Mouse (Mus musculus): ENCODE measurements at regions not wholly inside any gene's neighbourhood (a gene's known extent, or its start where the extent isn't known, plus 50 kb on each side); places are given as distances from the start of the nearest gene placed in this dataset.

DNA sequence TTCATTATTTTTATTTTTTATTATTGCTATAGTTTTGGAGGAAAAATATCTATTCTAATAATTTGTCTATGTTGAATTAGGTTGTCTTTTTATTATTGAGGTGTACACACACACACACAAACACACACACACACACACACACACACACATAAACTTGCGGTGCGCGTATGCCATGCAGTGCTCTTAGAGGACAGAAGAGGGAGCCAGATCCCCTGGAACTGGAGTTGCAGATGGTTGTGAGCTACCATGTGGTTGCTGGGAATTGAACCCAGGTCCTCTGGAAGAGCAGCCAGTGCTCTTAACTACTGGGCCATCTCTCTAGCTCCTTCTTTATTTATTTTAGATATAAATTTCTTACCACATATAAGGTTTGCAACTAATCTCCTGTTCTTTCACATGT, 206.0 kb downstream of the Opa1 start:
- DNase-seq (ENCODE audit: low spot score in 2 of 2), result no peak
- intact Hi-C loops (cut with DNase I), result no loop called here

- intact Hi-C loops (cut with DNase I), result no loop called here
Observed at GRCm38 (mm10) chr16:29786540-29786939, 207.4 kb downstream of the Opa1 start.

GRCm38 (mm10) chr16:29787633-29788511, 208.7 kb downstream of the Opa1 start:
- DNase-seq (ENCODE audit: low spot score in 2 of 2), result no peak
- intact Hi-C loops (cut with DNase I), result no loop called here

More at GRCm38 (mm10) chr16:29786540-29786939, 207.4 kb downstream of the Opa1 start:
- DNase-seq (ENCODE audit: low spot score in 2 of 2), result no peak

DNA sequence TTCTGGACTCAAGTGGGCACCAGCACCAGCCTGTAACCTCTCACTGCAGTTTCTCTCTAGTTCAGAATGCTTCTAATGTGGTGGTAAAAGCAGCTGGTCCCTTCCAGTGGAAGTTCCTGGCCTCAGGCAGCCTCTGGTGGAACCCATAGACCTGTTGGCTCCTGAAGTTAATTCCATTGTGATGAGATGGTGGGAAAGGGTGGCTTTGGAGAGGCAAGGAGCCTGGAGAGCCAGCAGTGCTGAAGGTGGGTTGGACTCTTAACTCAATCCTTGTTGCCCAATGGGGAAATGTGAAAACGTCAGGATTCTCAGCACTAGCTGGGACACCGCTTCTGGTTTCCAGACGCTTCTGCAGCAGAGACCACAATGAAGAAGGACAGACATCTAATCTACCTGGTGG, 210.9 kb downstream of the Opa1 start:
- DNase-seq (ENCODE audit: low spot score in 2 of 2), result no peak
- intact Hi-C loops (cut with DNase I), result no loop called here

DNA sequence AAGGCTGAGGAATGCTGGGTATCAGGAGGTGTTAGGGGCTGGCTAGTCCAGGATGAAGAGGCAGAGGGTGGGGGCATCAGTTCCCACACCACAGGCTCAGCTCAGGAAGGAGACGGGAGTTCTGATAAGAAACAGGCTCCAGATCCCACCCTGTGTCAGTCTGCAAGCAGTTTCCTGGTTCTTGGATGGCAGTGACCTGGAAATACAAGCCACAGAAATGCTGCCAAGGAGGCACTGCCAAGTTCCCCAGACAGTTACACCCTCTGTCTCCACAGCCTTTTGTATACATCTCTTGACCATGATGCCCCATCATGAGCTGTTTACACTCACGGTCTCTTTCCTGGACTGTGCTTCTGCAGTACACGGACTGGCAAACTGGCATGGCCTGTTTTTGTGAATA, 220.1 kb downstream of the Opa1 start:
- intact Hi-C loops (cut with DNase I), result no loop called here
- no peak for DNase-seq (ENCODE audit: low spot score in 2 of 2)

- DNase-seq (ENCODE audit: low spot score in 2 of 2), result no peak
- intact Hi-C loops (cut with DNase I), result no loop called here
Observed at GRCm38 (mm10) chr16:29799893-29800292, 220.8 kb downstream of the Opa1 start.

- intact Hi-C loops (cut with DNase I), result no loop called here
- no peak for DNase-seq (ENCODE audit: low spot score in 2 of 2)
Observed at GRCm38 (mm10) chr16:29800457-29800856, 221.3 kb downstream of the Opa1 start.

DNA sequence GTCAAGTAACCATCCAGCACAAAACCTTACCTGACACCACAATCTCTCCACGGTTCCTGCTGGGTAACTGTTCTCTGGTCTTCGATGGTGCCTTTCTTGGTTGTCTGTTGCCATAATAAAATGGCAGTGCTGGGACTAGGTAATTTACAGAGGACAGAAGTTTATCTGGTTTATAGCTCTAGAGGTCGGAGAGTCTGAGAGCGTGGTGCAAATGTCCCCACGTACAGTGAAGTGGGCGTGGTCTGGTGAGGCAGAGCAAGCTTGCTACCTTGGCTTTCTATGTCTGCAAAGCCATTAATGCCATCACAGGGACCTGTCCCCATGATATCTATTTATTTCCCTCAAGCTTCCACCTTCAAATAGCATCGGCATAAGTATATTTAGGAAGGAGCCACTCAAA, 223.0 kb downstream of the Opa1 start:
- intact Hi-C loops (cut with DNase I), result no loop called here
- DNase-seq (ENCODE audit: low spot score in 2 of 2), result no peak

DNA sequence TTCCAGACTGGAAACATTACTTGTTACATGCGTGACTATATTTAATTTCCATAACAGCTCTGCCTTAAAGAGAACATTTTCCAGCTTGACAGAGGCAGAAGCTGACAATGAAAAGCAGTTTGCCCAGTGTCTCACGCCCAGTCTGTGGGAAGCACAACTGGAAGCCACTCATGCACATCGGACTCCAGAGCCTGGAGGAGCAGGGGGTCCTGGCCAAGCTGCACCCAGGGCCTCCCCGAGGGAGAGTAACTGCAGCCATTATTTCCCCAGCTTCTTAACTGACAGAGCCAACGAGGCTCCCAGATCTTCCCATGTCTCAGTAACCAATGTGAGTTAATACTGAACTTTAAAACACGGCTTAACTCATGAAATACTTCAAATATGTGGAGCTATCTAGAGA, 223.5 kb downstream of the Opa1 start:
- intact Hi-C loops (cut with DNase I), result no loop called here
- no peak for DNase-seq (ENCODE audit: low spot score in 2 of 2)

- intact Hi-C loops (cut with DNase I), result no loop called here
Observed at GRCm38 (mm10) chr16:29807859-29808258, 228.7 kb downstream of the Opa1 start.

DNA sequence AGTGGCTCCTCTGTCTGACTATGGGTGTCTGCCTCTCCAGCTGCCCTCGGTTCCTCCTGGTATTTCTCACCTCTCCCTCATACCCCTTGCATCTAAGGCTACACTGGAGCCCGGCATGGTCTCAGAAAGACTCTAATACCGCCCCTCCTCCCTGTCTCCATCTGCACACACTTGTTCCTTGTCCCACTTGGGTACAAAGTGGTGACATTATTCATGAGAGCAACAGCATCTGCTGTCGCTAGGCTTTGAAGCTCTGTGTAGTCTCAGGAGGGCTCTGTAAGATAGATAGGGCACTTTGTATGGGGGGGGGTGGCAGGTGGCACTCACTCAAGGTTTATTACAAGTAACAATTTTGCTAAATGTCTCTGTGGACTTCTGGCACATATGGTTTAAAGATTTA, 229.7 kb downstream of the Opa1 start:
- no peak for DNase-seq (ENCODE audit: low spot score in 2 of 2)
- intact Hi-C loops (cut with DNase I), result no loop called here

More at GRCm38 (mm10) chr16:29807859-29808258, 228.7 kb downstream of the Opa1 start:
- DNase-seq (ENCODE audit: low spot score in 2 of 2), result no peak

DNA sequence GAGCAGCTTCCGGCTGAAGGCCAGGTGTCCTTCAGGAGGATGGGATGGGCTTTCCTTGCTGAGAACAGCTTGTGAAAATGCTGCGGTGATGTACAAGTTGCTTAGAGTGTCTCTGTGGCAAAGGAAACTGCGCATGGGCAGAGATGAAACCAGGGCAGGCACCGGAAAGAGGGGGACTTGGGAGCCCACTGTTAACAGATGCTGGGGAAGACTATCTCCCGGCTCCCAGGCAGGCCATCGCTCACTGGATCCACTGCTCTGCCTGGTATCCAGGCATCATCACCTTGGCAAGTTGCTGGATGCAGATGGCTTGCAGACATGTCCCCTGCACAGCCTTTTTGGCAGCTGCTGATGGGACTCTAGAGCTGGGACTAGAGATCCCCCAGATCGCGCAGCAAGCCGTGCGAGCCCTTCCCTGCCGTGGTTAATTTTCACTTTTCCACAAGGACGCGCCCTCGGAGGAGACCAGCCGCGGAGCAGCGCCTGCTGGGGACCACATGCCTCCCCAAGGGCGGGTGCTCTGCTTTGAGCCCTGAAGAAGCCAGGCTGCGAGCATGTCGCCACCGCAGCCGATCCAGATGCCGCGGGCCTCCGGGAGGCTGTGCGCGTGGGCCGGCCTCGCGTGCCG, 234.4 kb downstream of the Opa1 start:
- intact Hi-C loops (cut with DNase I), result loop anchor here (1.0 kb wide), 1 partner anchor 253 kb away; no protein-coding TSS in a partner anchor

DNA sequence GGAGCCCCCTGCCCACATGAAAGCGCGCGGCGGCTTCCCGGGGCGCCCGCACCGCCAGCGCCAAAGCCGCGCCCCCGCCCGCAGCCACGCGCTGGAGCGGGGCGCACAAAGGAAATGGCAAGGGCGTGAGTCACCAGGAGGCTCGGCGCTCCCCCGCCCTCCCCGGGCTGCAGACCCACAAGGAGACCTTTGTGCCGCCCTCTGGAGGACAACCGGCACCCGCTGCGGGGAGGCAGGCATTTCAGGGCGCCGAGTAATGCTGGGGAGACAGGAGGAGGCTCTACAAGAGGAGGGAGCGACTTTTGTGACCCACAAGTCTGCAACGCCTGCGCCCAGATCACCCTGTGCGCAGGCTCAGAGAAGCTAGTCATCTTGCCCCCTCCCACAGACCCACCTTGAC, 234.9 kb downstream of the Opa1 start:
- intact Hi-C loops (cut with DNase I), result no loop called here
- peak; percentile 78 to 79 for DNase-seq (ENCODE audit: low spot score in 2 of 2)

More for the DNA sequence above, 234.4 kb downstream of the Opa1 start:
- peak; percentile 62 to 83 for DNase-seq (ENCODE audit: low spot score in 2 of 2)

DNA sequence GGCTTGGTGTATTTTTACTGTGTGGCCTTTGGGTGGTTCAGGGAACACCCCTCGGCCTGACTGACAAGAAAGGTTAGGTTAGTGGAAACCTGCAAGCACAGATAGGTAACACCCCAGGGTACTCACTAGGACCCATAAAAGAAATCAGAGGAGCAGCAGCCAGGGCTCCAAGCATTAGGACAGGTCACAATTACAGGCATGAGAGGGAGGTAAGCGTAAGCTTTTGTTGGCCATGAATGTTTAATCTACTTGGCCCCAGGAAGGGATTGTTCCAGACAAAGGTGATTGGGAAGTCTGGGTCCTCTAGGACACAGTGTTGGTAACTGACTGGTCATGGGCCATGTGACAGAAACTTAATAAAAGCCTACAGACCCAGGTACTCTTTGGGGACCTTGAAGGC, 235.5 kb downstream of the Opa1 start:
- intact Hi-C loops (cut with DNase I), result loop anchor here (5.0 kb wide), 2 partner anchors 143 to 193 kb away; no protein-coding TSS in a partner anchor
- no peak for DNase-seq (ENCODE audit: low spot score in 2 of 2)

- intact Hi-C loops (cut with DNase I), result loop anchor here (5.0 kb wide), 2 partner anchors 142 to 192 kb away; no protein-coding TSS in a partner anchor
- peak in 1 of 2 experiments; percentile 27 for DNase-seq (ENCODE audit: low spot score in 2 of 2)
Observed at GRCm38 (mm10) chr16:29815200-29815599, 236.1 kb downstream of the Opa1 start.

- no peak for DNase-seq (ENCODE audit: low spot score in 2 of 2)
- intact Hi-C loops (cut with DNase I), result loop anchor here (2.0 to 5.0 kb wide), 4 partner anchors 43 to 192 kb away; no protein-coding TSS in a partner anchor
Observed at GRCm38 (mm10) chr16:29815632-29816337, 236.7 kb downstream of the Opa1 start.

- intact Hi-C loops (cut with DNase I), result loop anchor here (1.0 to 5.0 kb wide), 6 partner anchors 44 to 250 kb away; no protein-coding TSS in a partner anchor
- peak; percentile 85 to 96 for DNase-seq (ENCODE audit: low spot score in 2 of 2)
Observed at GRCm38 (mm10) chr16:29816681-29817369, 237.7 kb downstream of the Opa1 start.

- DNase-seq (ENCODE audit: low spot score in 2 of 2), result no peak
- intact Hi-C loops (cut with DNase I), result loop anchor here (5.0 kb wide), 2 partner anchors 138 to 188 kb away; no protein-coding TSS in a partner anchor
Observed at GRCm38 (mm10) chr16:29818807-29819440, 239.8 kb downstream of the Opa1 start.

DNA sequence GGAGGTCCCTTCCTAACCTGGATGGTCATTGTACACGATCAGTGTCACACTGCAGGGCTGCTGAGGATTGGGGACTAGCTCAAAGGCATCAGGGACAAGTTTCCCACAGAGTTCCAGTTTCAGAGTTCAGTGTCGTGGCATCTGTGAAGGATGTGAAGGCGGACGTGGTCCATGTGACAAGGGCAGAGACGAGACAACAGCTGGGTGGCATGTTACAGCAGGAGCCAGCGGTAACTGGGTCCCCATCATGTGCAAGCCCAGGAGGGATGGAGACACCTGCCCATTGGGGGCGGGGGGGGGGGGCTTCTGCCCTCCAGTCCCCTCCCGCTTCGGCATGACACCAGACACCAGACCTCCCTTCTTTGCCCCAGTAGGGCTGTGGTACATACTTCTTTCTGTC, 241.6 kb downstream of the Opa1 start:
- intact Hi-C loops (cut with DNase I), result no loop called here
- DNase-seq (ENCODE audit: low spot score in 2 of 2), result no peak
